In genomic region chr15:77368148-77368547, GRCm38 (mm10) we compare ENCODE assay signal across 8 mouse cellular contexts. TPM values are rescaled to one million over a fixed set of nuclear protein-coding genes. Genes with fewer than 3 reads are reported as not detected.
DNase-seq lines count a peak whose midpoint lies in the region; ATAC-seq lines count a peak whose summit lies in the region.

No protein-coding gene starts in this region.

- under 1% methylated on average over 13 of the region's 13 CpGs for WGBS in hindbrain, embryonic 13.5 days

- no peak overlapping the region for H3K4me3 ChIP-seq in hindbrain, embryonic 13.5 days

- peak overlapping the region; percentile 82 for H3K27ac ChIP-seq in hindbrain, embryonic 13.5 days

- no peaks in the 10 kb centered on the region for H3K9me3 ChIP-seq in hindbrain, embryonic 13.5 days

- 0 out of 2 replicates have a peak overlapping the region, but pooled peaks have one; percentile 57 for H3K9ac ChIP-seq in hindbrain, embryonic 13.5 days

- H3K27me3 ChIP-seq in hindbrain, embryonic 13.5 days = no peaks in the 10 kb centered on the region

- no peaks in the 10 kb centered on the region for H3K36me3 ChIP-seq in hindbrain, embryonic 13.5 days

- H3K4me1 ChIP-seq in hindbrain, embryonic 13.5 days (replicated peaks) = peaks cover 42% of the 10 kb centered on the region

- ATAC-seq in hindbrain, embryonic 13.5 days (ENCODE audit: low FRiP score) = peak; percentile 64; the same call in 1 of the 2 replicates

- peak overlapping the region; percentile 29; the same call in 1 of the 2 replicates for H3K4me2 ChIP-seq in hindbrain, embryonic 13.5 days

- peak; percentile 96 for DNase-seq in R1 (ENCODE audit: low read depth, low spot score)
- peak; percentile 98 to 99 for DNase-seq in cerebellum, postnatal 14 days
- peak; percentile 97 for DNase-seq in frontal cortex, postnatal 25 days (ENCODE audit: low spot score in 2 of 2)
- DNase-seq in layer of hippocampus, postnatal 14 days (ENCODE audit: low spot score in 2 of 2) = peak; percentile 95 to 96
- peak; percentile 98 for DNase-seq in lung, postnatal 10 days
- peak; percentile 96 for DNase-seq in ovary, postnatal 36 days (ENCODE audit: low spot score)
- DNase-seq in thymus, postnatal 14 days = peak; percentile 88

RNA-seq across cellular contexts. Expression of gene Apol7a, which starts 30.8 kb away (rescaled TPM):
- 0.08 TPM in 1 of 2 replicates, not detected in the other for polyA plus RNA-seq in hindbrain, embryonic 13.5 days (2015; fragmentation: Nextera tagmentation; extraction: Ambion mirVana)
- not detected for total RNA-seq in layer of hippocampus, postnatal 14 days (2021)

RNA-seq across cellular contexts. Expression of gene Apol9a, which starts 42.8 kb away (rescaled TPM):
- not detected in 2 replicates for polyA plus RNA-seq in hindbrain, embryonic 13.5 days (2015; fragmentation: Nextera tagmentation; extraction: Ambion mirVana)
- total RNA-seq in layer of hippocampus, postnatal 14 days (2021) = not detected
